Mouse (Mus musculus) embryo, embryonic 10.5 days (tissue): ENCODE data around the gene Acat1.

Source experiments
- DNase-seq: peaks from one replicate; pipeline ENCODE4 v3.0.0-alpha.2; 2015; ENCODE audit warnings: low spot score

Acat1 gene

DNA sequence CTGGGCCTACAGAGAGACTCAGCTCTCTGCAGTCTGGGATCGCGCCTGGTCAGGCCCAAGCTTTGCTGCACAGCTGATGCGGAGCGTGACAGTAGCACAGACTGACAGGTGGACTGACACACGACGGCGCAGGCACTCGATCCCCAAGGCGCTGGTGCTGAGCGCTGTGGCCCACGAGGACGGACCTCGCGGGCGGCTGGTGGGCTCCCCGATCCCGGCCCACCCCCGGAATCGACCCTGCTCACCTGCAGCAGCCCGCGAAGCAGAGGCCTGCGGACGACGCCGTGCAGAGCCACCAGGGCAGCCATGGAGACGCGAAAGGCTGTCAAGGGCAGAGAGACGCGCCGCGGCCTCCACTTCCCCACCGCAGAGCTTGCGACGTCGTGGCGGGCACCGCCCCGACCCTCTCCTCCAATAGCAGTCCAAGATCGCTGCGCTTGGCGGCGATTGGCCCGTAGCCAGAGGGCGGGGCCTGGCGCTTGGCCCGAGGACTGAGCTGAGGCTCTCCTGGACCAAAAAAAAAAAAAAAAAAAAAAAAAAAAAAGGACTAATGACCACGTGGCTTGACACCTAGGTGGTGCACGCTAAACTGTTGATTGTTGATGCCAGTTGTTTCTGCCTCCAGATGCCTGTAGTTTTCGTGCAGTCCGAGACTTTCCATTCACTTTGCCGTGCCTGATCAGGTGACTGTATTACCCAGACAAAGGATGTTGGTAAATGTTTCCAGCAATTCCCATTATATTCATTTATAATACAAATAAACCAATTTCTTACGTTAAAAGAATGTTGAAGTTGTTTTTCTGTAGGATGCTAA, at the start of gene Acat1:
Acat1 (minus strand) TSS at position 415 of the 814 bp plus-strand sequence.
- peak; percentile 90 for DNase-seq

GRCm38 (mm10) chr9:53634796-53635195, 24.6 kb upstream of the Acat1 start:
- no peak for DNase-seq

DNA sequence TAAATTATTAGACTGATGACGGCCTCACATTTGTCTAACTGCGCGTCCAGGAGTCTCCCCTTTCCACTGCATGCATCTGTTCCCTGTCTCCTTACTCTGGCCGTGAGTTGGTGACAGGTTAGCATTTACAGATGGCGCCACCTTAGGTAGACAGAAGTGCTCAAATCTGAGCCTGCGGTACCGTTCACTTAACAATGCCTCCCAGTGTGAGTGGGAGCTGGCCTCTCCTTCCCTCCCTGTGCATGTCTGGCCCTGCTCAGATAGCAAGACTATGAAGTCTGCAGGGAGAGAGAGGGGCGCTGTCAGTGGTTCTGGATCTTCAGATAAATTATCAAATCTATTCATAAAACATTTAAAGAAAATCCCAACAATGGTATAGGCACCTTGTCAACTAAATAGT, 5.1 kb upstream of the Acat1 start:
- DNase-seq, result no peak

GRCm38 (mm10) chr9:53614286-53614685, 4.1 kb upstream of the Acat1 start:
- no peak for DNase-seq

- no peak for DNase-seq
Observed at GRCm38 (mm10) chr9:53609306-53609967, 745 bp downstream of the Acat1 start.

DNA sequence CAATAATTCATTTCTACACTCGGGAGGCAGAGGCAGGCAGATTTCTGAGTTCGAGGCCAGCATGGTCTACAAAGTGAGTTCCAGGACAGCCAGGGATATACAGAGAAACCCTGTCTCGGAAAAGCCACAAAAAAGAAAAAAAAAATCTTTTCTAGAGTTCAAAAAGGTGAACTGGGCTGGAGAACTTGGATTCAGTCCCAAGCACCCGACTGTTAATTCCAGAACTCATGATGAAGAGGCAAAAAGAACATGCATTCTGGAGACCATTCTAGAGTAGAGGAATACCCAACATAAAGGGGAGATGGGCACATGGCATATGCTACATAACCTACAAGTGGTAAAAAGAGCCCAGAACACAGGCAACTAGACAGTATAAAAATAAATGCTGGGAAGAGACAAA, 2.4 kb downstream of the Acat1 start:
- no peak for DNase-seq

GRCm38 (mm10) chr9:53607192-53607591, 3.0 kb downstream of the Acat1 start:
- DNase-seq, result no peak

DNA sequence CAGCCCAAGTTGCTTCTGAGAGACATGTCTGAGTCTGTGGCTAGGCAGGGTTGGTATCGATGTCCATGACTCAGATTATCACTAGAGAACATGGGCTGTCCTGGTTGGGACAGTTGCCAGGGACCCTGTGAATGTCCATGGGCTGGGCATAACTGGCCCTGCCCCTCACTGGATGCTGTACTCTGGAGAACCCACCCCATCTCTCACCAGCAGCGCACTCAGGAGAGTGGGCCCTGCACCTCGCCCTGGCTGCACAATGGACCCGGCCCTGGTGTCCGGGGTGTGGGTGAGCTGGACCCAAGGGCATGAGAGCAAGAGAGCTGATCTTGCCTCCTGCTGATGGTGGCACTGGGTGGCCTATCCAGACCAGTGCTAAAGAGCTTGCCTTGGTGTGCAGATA, 5.2 kb downstream of the Acat1 start:
- no peak for DNase-seq

DNA sequence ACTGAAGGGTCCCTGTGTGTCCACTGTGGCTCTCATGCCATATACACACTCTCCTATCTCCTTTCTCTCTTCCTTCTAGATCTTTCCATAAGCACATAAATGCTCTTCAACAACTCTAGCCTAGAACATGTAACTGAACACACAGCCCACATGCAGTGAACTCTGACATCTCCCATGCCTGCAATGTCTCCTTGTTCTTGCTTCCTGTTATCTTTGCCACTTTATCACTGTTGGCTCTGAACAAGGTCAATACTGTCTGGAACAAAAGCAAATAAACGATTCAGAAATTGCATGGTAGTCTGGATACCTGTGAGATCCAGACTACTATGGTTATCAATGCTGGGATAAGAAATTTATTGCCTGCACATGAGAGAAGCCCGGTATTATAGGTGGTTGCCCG, 6.3 kb downstream of the Acat1 start:
- DNase-seq, result no peak

DNA sequence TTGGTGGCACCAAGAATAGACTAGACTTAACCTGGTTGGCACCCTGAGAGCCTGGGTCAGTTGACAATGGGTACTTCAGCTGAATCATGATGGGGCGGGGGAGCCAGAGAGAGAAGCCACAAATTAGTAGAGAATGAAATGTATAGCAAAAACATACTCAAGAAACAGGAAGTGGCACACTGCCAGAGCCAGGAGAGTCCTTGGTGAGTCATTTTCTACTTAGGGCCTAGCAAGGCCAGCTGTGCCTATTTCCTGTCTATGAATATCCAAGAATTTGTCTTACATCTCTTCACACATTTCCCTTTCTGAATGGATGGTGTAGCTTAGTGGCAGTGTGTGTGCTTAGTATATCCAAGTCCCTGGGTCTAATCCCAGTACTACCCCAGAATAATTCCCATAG, 6.8 kb downstream of the Acat1 start:
- DNase-seq, result no peak

DNA sequence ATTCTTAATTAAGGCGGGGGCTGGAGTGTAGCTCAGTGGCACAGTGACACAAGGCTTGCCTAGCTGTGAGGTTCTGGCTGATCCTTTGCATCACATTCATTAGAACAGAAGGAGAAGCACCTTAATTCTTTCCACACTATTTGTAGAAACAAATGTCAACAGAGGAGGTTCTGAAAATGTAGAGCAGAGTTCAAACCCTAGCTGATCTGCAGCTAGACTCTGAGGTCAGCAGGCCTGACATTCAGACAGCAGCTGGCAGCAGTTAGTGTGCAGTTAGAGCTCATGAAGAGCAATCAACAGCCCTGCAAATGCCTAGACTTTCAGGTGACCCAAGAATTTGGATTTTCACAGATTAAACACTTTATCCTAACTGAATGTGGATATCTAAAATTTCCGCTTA, 8.6 kb downstream of the Acat1 start:
- DNase-seq, result no peak

GRCm38 (mm10) chr9:53598631-53599030, 11.6 kb downstream of the Acat1 start:
- no peak for DNase-seq

- DNase-seq, result no peak
Observed at GRCm38 (mm10) chr9:53596971-53597600, 13.1 kb downstream of the Acat1 start.

DNA sequence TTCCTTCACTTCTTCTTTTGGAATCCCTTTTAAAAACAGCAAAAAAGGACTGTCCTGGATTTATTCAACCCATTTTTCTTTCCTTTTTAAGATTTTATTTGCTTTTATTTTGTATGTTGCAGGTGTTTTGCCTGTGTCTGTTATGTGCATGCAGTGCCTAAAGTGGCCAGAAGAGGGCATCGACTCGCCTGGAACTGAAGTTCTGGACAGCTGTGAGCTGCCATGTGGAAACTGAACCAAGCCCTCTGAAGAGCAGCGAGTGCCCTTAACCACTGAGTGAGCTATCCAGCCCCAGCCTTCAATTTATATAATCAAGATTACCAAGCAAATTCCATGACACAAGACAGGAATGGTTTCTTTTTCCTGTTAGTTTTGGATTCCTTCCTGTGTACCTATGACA, 15.4 kb downstream of the Acat1 start:
- peak; percentile 84 for DNase-seq

DNA sequence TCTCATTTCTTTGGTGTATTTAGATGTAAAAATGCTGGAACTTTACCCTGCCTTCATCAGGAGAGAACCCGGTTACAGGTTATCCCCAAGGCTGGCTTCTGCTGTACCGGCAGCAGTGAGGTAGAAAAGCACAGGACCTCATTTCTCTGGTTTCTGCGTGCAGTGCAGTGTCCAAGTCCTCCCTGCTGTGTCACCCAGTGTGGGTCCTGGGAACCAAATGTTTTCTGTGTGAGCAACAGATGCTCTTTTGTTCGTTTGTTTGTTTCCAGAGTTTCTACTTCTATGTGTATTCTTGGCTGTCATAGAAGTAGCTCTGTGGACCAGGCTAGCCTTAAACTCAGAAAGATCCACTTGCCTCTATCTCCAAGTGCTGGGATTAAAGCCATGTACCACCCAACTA, 28.3 kb downstream of the Acat1 start:
- no peak for DNase-seq

DNA sequence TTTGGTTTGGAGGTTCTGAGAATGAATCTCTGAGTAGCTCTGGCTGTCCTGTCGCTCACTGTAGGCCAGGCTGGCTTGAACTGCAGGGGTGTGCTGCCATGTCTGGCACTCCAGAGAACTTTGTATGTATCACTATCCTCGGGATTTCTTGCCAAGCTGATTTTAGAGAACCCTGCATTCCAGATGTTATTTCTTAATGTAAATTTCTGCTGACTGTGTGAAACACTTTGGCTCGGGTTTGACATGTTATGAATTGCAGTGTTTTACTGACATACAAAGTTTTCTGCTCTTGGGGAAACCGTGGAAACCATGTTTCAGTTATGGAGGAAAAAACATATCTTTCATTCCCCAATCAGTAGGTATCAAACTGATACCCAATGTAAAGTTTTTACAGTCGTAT, 34.5 kb downstream of the Acat1 start:
- DNase-seq, result no peak

DNA sequence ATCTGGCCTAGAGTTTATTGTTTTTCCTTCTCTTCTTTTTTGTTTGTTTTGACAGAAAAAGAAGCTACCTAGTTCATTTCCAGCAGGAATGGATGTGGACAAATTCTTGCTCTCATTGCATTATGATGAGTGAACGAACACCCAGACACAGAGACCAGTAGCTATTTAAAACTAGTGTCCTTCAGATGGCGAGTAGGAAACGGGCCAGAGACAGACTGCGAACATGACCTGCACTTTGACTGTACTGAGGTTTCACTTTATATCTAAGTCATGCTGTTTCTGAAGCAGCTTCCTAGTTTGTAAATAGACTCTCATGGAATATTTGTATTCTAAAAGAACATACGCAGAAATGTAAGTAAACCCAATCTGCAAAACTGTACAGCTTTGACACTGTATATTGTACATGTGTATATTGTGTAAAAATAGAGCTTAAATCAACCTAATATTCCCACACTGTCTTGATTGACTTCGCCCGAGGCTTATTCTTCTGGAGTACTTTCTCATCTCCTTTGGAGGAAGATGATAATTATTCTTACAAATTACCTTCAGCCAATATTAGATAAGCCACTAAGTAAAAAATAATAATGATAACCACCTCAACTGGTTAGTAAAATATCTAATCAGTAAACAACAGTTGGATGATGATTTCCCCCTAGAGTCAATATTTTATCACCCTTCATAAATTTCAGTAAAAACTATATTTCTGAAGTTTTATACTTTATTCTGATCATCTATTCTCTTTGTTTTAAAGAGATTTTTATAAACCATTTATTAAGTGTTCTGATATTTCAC, 37.5 kb downstream of the Acat1 start:
- DNase-seq, result no peak

- DNase-seq, result no peak
Observed at GRCm38 (mm10) chr9:53570662-53571061, 39.5 kb downstream of the Acat1 start.

- peak; percentile 49 for DNase-seq
Observed at GRCm38 (mm10) chr9:53537336-53537965, 72.7 kb downstream of the Acat1 start.

GRCm38 (mm10) chr9:53536558-53537320, 73.4 kb downstream of the Acat1 start, which contains the start of the genes Atm and Npat:
Gene Atm, minus strand, starts transcription at chr9:53536740.
Gene Npat, plus strand, starts transcription at chr9:53537047.
- peak; percentile 100 for DNase-seq
